Mouse (Mus musculus): Measurements from ENCODE around the gene Itgav. TPM values are rescaled to one million over a fixed set of nuclear protein-coding genes. Genes with fewer than 3 reads are reported as not detected.

The Itgav gene
- polyA plus RNA-seq, 1 experiment from 2014 or later, result 66.8 TPM

DNA sequence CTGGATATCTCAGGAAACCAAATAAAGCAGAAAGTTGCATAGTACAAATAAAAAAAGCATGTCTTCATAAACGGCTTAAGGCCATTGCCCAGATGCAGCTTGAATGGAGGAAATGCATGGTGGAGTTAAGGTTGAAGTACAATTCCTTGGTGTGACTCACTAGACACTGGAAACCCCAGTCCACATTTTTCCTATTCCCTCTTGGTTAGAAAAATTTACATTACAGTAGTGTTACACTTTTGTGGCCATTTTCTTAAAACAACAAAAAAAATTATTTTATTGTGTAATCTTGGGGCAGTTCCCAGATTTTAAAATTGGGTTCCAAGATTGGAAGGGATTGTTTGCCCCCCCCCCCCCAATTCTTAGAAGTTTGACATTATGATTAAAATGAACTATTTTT is 35.9 kb downstream of the Itgav start:
- Histone ChIP-seq H3K36me3 (ENCODE audit: insufficient read depth) (peaks cover 15% of the 10 kb centered on the region; the same call in 1 of the 2 replicates), H3K4me3 (ENCODE audit: low read depth, low read length) (no peak overlapping the region), H3K4me1 (ENCODE audit: insufficient read depth) (no peaks in the 10 kb centered on the region), H3K9ac (no peak overlapping the region), H3K27me3 (ENCODE audit: insufficient read depth, low read length) (no peaks in the 10 kb centered on the region), H3K4me2 (no peak overlapping the region), H3K27ac (ENCODE audit: low read depth) (no peak overlapping the region), H3K9me3 (ENCODE audit: low read depth, low read length) (no peaks in the 10 kb centered on the region)
- DNase-seq (no peak), ATAC-seq (ENCODE audit: insufficient read depth) (no peak)
- WGBS, result 44% methylated on average over 1 of the region's 1 CpGs
- TF ChIP-seq CTCF (IDR thresholded peaks at IDR 0.05; ENCODE audit: low read depth), result no peak

DNA sequence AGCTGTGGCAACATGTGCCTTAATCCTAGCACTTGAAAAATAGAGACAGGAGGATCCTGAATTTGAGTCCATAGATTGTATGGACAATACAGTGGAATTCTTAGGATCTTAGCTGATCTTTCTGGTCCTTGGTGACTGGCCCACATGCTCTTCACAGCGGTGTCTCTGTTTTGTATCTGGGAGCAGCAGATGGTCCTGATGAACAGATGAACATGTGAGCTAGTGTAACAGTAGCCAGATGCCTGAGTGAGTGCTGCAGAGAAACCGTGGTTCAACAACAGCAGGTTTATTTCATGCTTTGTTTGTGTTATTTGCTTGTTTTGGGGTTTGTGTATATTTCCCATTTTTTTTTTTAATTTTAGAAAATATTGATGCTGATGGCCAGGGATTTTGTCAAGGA is 37.3 kb downstream of the Itgav start:
- Histone ChIP-seq H3K9ac (no peak overlapping the region), H3K27ac (ENCODE audit: low read depth) (no peak overlapping the region), H3K9me3 (ENCODE audit: low read depth, low read length) (no peaks in the 10 kb centered on the region), H3K27me3 (ENCODE audit: insufficient read depth, low read length) (no peaks in the 10 kb centered on the region), H3K36me3 (ENCODE audit: insufficient read depth) (peaks cover 16% of the 10 kb centered on the region), H3K4me2 (no peak overlapping the region), H3K4me3 (ENCODE audit: low read depth, low read length) (no peak overlapping the region), H3K4me1 (ENCODE audit: insufficient read depth) (no peaks in the 10 kb centered on the region)
- 77% methylated on average over 2 of the region's 2 CpGs for WGBS
- no peak for TF ChIP-seq CTCF (IDR thresholded peaks at IDR 0.05; ENCODE audit: low read depth)
- DNase-seq (no peak), ATAC-seq (ENCODE audit: insufficient read depth) (no peak)

DNA sequence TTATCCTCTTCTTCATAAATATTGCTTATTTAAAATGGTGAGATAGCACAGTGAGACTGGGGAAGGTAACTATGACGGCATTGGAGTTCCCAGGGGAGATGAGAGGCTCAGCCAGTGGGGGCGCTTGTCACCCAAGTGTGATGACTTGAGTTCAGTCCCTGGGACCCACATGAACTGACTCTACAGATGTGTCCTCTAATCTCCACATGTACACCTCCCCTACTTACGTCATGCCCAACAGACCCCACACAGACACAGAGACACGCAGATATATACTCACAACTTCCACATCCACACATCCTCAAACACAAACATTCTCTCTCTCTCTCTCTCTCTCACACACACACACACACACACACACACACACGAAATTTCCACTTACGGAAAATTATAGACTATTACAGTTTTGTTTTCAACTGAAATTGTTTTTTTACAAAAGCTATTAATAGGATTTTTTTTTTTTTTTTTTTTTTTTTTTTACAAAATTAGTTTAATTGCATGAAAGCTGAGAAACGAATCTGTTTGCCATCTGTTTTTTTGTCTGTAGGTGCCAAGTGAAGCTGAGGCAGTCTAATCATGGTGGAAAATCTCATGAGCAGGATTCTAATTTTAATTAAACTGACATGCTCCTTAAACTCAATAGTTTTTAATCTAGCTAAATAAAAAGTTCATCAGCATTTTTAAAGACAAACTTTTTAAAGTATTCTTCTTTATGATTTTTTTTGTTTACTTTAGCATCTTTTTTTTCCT is 38.1 kb downstream of the Itgav start:
- ATAC-seq (ENCODE audit: insufficient read depth) (no peak), DNase-seq (no peak)
- Histone ChIP-seq H3K9me3 (ENCODE audit: low read depth, low read length) (no peaks in the 10 kb centered on the region), H3K36me3 (ENCODE audit: insufficient read depth) (peaks cover 10% of the 10 kb centered on the region), H3K27ac (ENCODE audit: low read depth) (no peak overlapping the region), H3K4me3 (ENCODE audit: low read depth, low read length) (no peak overlapping the region), H3K4me2 (no peak overlapping the region), H3K9ac (no peak overlapping the region), H3K27me3 (ENCODE audit: insufficient read depth, low read length) (no peaks in the 10 kb centered on the region), H3K4me1 (ENCODE audit: insufficient read depth) (no peaks in the 10 kb centered on the region)
- 72% methylated on average over 7 of the region's 7 CpGs for WGBS
- TF ChIP-seq CTCF (IDR thresholded peaks at IDR 0.05; ENCODE audit: low read depth), result no peak

DNA sequence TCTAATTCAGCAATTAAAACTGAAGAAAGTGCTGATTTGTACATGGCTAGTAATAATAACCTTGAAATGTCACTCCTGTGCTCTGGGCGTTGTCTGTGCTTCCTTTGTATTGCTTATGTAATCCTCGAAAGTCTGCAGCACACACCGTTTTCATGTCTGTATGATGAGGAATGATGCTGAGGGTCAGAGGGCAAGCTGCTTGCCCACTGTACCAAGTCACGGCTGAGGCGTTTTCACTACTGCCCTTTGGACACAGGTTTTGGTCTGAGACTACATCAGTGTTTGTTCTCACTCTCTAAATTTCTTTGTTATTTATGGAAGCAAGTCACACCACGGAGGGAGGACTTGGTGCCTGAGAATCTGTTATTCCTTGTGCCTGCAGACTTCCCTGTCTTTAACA is 41.9 kb downstream of the Itgav start:
- Histone ChIP-seq H3K9me3 (ENCODE audit: low read depth, low read length) (no peaks in the 10 kb centered on the region), H3K36me3 (ENCODE audit: insufficient read depth) (peaks cover 23% of the 10 kb centered on the region), H3K4me1 (ENCODE audit: insufficient read depth) (no peaks in the 10 kb centered on the region), H3K4me2 (no peak overlapping the region), H3K9ac (no peak overlapping the region), H3K4me3 (ENCODE audit: low read depth, low read length) (no peak overlapping the region), H3K27ac (ENCODE audit: low read depth) (no peak overlapping the region), H3K27me3 (ENCODE audit: insufficient read depth, low read length) (no peaks in the 10 kb centered on the region)
- WGBS, result 45% methylated on average over 6 of the region's 6 CpGs
- TF ChIP-seq CTCF (IDR thresholded peaks at IDR 0.05; ENCODE audit: low read depth), result no peak
- no peak for ATAC-seq (ENCODE audit: insufficient read depth)
- no peak for DNase-seq

DNA sequence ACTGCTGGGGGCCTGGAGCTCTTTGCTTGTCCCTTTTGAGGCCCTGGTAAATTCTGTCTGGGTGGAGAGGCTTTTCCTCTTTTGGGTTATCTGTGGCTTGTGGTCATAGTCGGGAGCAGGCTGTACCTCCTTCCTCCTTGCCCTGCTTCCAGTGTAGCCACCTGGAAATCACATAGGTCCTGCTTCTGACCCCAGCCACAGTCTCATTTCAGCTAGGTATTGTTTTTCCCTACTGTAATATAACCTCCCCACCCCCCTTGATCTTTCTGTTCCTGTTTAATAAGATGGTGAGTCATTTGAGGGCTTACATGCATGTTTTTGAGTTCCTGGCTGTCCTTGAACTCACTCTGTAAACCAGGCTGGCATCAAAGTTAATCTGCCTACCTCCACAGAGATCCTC is 42.7 kb downstream of the Itgav start:
- H3K36me3 ChIP-seq (ENCODE audit: insufficient read depth), result peaks cover 27% of the 10 kb centered on the region
- no peak overlapping the region for H3K9ac ChIP-seq
- H3K9me3 ChIP-seq (ENCODE audit: low read depth, low read length), result no peaks in the 10 kb centered on the region
- H3K4me3 ChIP-seq (ENCODE audit: low read depth, low read length), result no peak overlapping the region
- DNase-seq (no peak), ATAC-seq (ENCODE audit: insufficient read depth) (no peak)
- no peak for TF ChIP-seq CTCF (IDR thresholded peaks at IDR 0.05; ENCODE audit: low read depth)
- no peak overlapping the region for H3K4me2 ChIP-seq
- H3K4me1 ChIP-seq (ENCODE audit: insufficient read depth), result no peaks in the 10 kb centered on the region
- H3K27me3 ChIP-seq (ENCODE audit: insufficient read depth, low read length), result no peaks in the 10 kb centered on the region
- H3K27ac ChIP-seq (ENCODE audit: low read depth), result no peak overlapping the region
- 83% methylated on average over 1 of the region's 1 CpGs for WGBS

DNA sequence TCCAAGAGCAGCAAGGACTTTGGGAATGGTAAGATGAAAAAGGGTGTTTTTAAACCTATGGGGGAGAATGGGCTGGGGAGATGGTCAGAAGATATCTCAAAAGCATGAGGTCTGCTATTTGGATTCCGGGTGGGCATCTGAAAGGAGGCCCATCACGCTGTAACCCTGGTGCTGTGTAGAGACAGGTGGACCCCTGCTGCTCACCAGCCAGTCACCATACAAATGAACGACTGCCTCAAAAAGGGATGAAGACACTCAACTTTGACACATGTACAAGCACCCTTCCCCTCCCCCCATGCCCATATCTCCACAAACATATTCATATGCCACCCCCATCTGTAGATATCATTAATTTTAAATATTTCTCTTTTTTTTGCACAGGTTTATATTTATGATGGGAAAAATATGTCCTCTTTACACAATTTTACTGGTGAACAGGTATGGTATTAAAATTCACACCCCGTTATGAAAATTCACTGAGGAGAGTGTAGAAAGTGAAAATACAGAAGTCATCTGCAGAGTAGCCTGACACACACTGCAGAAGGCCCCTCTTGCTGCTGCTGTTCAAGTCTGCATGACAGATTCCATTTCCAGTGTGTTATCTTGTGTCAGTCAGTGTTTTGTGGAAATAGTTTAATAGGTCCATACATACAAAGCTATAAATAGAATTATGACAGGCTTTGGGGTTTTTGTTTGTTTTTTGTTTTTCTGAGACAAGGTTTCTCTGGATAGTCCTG is 44.3 kb downstream of the Itgav start:
- H3K4me3 ChIP-seq (ENCODE audit: low read depth, low read length), result no peak overlapping the region

DNA sequence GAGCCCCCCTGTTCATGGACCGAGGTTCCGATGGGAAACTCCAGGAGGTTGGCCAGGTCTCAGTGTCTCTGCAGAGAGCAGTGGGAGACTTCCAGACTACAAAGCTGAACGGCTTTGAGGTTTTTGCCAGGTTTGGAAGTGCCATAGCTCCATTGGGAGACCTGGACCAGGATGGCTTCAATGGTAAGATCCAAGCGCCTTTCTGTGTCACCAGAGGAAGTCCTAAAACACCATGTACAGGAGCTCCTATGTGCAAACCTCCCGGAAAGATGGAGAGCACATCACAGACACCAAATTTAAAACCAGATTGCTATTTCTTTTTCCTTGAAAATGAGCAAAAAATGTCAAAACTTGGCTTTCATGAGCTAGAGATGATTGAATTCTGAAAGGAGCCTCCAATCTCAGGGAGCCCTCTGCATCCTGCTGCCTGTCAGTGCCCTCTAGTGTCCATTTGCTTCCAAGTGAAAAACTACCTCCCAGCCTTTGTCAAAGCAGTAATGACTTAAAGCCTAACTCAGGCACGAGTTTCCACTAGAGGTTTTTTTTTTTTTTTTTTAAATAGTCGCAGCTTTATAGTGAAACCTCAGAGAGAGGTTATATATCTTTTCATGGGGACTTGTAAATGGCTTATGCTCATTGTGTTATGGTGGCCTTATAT is 47.1 kb downstream of the Itgav start:
- DNase-seq (peak; percentile 87), ATAC-seq (ENCODE audit: insufficient read depth) (peak; percentile 78; the same call in 1 of the 2 replicates)
- Histone ChIP-seq H3K9ac (no peak overlapping the region), H3K9me3 (ENCODE audit: low read depth, low read length) (no peaks in the 10 kb centered on the region), H3K4me1 (ENCODE audit: insufficient read depth) (no peaks in the 10 kb centered on the region), H3K27ac (ENCODE audit: low read depth) (no peak overlapping the region), H3K4me2 (no peak overlapping the region), H3K4me3 (ENCODE audit: low read depth, low read length) (no peak overlapping the region), H3K27me3 (ENCODE audit: insufficient read depth, low read length) (no peaks in the 10 kb centered on the region), H3K36me3 (ENCODE audit: insufficient read depth) (peaks cover 48% of the 10 kb centered on the region)
- peak; percentile 81 for TF ChIP-seq CTCF (IDR thresholded peaks at IDR 0.05; ENCODE audit: low read depth)
- WGBS, result 56% methylated on average over 7 of the region's 7 CpGs

More for the DNA sequence above, 44.3 kb downstream of the Itgav start:
- Histone ChIP-seq H3K4me2 (no peak overlapping the region), H3K27ac (ENCODE audit: low read depth) (no peak overlapping the region), H3K4me1 (ENCODE audit: insufficient read depth) (no peaks in the 10 kb centered on the region), H3K9ac (no peak overlapping the region), H3K27me3 (ENCODE audit: insufficient read depth, low read length) (no peaks in the 10 kb centered on the region), H3K9me3 (ENCODE audit: low read depth, low read length) (no peaks in the 10 kb centered on the region), H3K36me3 (ENCODE audit: insufficient read depth) (peaks cover 41% of the 10 kb centered on the region)
- TF ChIP-seq CTCF (IDR thresholded peaks at IDR 0.05; ENCODE audit: low read depth), result no peak
- ATAC-seq (ENCODE audit: insufficient read depth), result no peak
- DNase-seq, result no peak
- WGBS, result 85% methylated on average over 4 of the region's 4 CpGs

Measured in lung, embryonic 14.5 days (tissue).